Mouse (Mus musculus) hindbrain, embryonic 10.5 days (tissue): ENCODE measurements at regions not wholly inside any gene's neighbourhood (a gene's known extent, or its start where the extent isn't known, plus 50 kb on each side); places are given as distances from the start of the nearest gene placed in this dataset.

Experiments used
- DNase-seq: peaks from one replicate; pipeline ENCODE4 v3.0.0-alpha.2; 2017; ENCODE audit warnings: low spot score
- H3K27ac ChIP-seq: fragments of 300-500 bp; sonication (generic); 2 replicates; pipeline ENCODE4 v1.5.1; 2016; ENCODE audit warnings: mild to moderate bottlenecking, moderate library complexity
- H3K27me3 ChIP-seq: fragments of 300-500 bp; sonication (generic); 2 replicates; pipeline ENCODE4 v1.6.1; 2016; ENCODE audit warnings: mild to moderate bottlenecking; ENCODE audit not compliant: poor library complexity, insufficient read depth, severe bottlenecking
- H3K36me3 ChIP-seq: fragments of 300-500 bp; sonication (generic); 2 replicates; pipeline ENCODE4 v1.6.1; 2016; ENCODE audit warnings: mild to moderate bottlenecking, moderate library complexity
- H3K4me1 ChIP-seq: fragments of 300-500 bp; sonication (generic); replicated peaks from 2 replicates; pipeline ENCODE4 v1.6.1; 2016; ENCODE audit warnings: mild to moderate bottlenecking
- H3K4me3 ChIP-seq: fragments of 300-500 bp; sonication (generic); 2 replicates; pipeline ENCODE4 v1.5.1; 2016; ENCODE audit warnings: mild to moderate bottlenecking, moderate library complexity
- H3K9me3 ChIP-seq: fragments of 300-500 bp; sonication (generic); 2 replicates; pipeline ENCODE4 v1.6.1; 2016; ENCODE audit warnings: mild to moderate bottlenecking, moderate library complexity
- WGBS: fragments of 180-500 bp; shearing (Covaris S2); methylation state at CpG from one replicate; pipeline ENCODE4 v1.1.7; 2016; 5-methylcytosine and 5-hydroxymethylcytosine counted together

- DNase-seq, result no peak
- H3K4me1 ChIP-seq, result peaks cover 25% of the 10 kb centered on the region
- no peaks in the 10 kb centered on the region for H3K36me3 ChIP-seq
- H3K4me3 ChIP-seq, result no peak overlapping the region
- peaks cover 6% of the 10 kb centered on the region; the same call in 1 of the 2 replicates for H3K27me3 ChIP-seq
- H3K9me3 ChIP-seq, result no peaks in the 10 kb centered on the region
- 75% methylated on average over 8 of the region's 8 CpGs for WGBS
- no peak overlapping the region for H3K27ac ChIP-seq
Observed at GRCm38 (mm10) chr3:129069676-129070075, 130.0 kb upstream of the Pitx2 start.

- 6% methylated on average over 3 of the region's 3 CpGs for WGBS
- Histone ChIP-seq H3K4me3 (no peak overlapping the region), H3K27me3 (peaks cover 6% of the 10 kb centered on the region; the same call in 1 of the 2 replicates), H3K4me1 (peaks cover 21% of the 10 kb centered on the region), H3K9me3 (no peaks in the 10 kb centered on the region), H3K36me3 (no peaks in the 10 kb centered on the region), H3K27ac (no peak overlapping the region)
- no peak for DNase-seq
Observed at GRCm38 (mm10) chr3:129070521-129070933, 129.2 kb upstream of the Pitx2 start.

- H3K4me1 ChIP-seq, result peaks cover 16% of the 10 kb centered on the region
- H3K36me3 ChIP-seq, result no peaks in the 10 kb centered on the region
- peaks cover 6% of the 10 kb centered on the region; the same call in 1 of the 2 replicates for H3K27me3 ChIP-seq
- 56% methylated on average over 7 of the region's 7 CpGs for whole genome bisulfite sequencing
- no peaks in the 10 kb centered on the region for H3K9me3 ChIP-seq
- H3K27ac ChIP-seq, result no peak overlapping the region
- no peak for DNase-seq
- no peak overlapping the region for H3K4me3 ChIP-seq
Observed at GRCm38 (mm10) chr3:129071002-129071401, 128.7 kb upstream of the Pitx2 start.

- no peak overlapping the region for H3K27ac ChIP-seq
- H3K9me3 ChIP-seq, result no peaks in the 10 kb centered on the region
- H3K27me3 ChIP-seq, result peaks cover 6% of the 10 kb centered on the region; the same call in 1 of the 2 replicates
- no peak overlapping the region for H3K4me3 ChIP-seq
- WGBS, result 60% methylated on average over 1 of the region's 1 CpGs
- no peaks in the 10 kb centered on the region for H3K36me3 ChIP-seq
- no peaks in the 10 kb centered on the region for H3K4me1 ChIP-seq
- DNase-seq, result no peak
Observed at GRCm38 (mm10) chr3:129076396-129076795, 123.3 kb upstream of the Pitx2 start.

- no peak for DNase-seq
- Histone ChIP-seq H3K36me3 (no peaks in the 10 kb centered on the region), H3K4me3 (no peak overlapping the region), H3K27me3 (no peaks in the 10 kb centered on the region), H3K27ac (no peak overlapping the region), H3K4me1 (no peaks in the 10 kb centered on the region), H3K9me3 (no peaks in the 10 kb centered on the region)
- WGBS, result 80% methylated on average over 12 of the region's 12 CpGs
Observed at GRCm38 (mm10) chr3:129103786-129104440, 95.8 kb upstream of the Pitx2 start.

GRCm38 (mm10) chr3:129104811-129105210 lies 94.9 kb upstream of the Pitx2 start:
- Histone ChIP-seq H3K27ac (no peak overlapping the region), H3K4me1 (no peaks in the 10 kb centered on the region), H3K27me3 (no peaks in the 10 kb centered on the region), H3K4me3 (no peak overlapping the region), H3K36me3 (no peaks in the 10 kb centered on the region), H3K9me3 (no peaks in the 10 kb centered on the region)
- DNase-seq, result no peak
- WGBS, result 80% methylated on average over 9 of the region's 9 CpGs

GRCm38 (mm10) chr3:129106174-129106573 lies 93.5 kb upstream of the Pitx2 start:
- Histone ChIP-seq H3K27ac (no peak overlapping the region), H3K27me3 (no peaks in the 10 kb centered on the region), H3K4me1 (no peaks in the 10 kb centered on the region), H3K9me3 (no peaks in the 10 kb centered on the region), H3K36me3 (no peaks in the 10 kb centered on the region), H3K4me3 (no peak overlapping the region)
- no peak for DNase-seq
- WGBS, result 91% methylated on average over 2 of the region's 2 CpGs

GRCm38 (mm10) chr3:129130521-129130920 lies 69.2 kb upstream of the Pitx2 start:
- Histone ChIP-seq H3K4me1 (peaks cover 20% of the 10 kb centered on the region), H3K27me3 (peaks cover 5% of the 10 kb centered on the region; the same call in 1 of the 2 replicates), H3K27ac (no peak overlapping the region), H3K9me3 (no peaks in the 10 kb centered on the region), H3K4me3 (no peak overlapping the region), H3K36me3 (no peaks in the 10 kb centered on the region)
- WGBS, result 80% methylated on average over 2 of the region's 2 CpGs
- DNase-seq, result no peak

GRCm38 (mm10) chr3:129131140-129131539 lies 68.5 kb upstream of the Pitx2 start:
- Histone ChIP-seq H3K9me3 (no peaks in the 10 kb centered on the region), H3K4me3 (no peak overlapping the region), H3K27ac (no peak overlapping the region), H3K27me3 (peaks cover 5% of the 10 kb centered on the region; the same call in 1 of the 2 replicates), H3K36me3 (no peaks in the 10 kb centered on the region), H3K4me1 (peaks cover 20% of the 10 kb centered on the region)
- 29% methylated on average over 8 of the region's 8 CpGs for WGBS
- peak; percentile 32 for DNase-seq

- WGBS, result 59% methylated on average over 6 of the region's 6 CpGs
- Histone ChIP-seq H3K27me3 (peaks cover 5% of the 10 kb centered on the region; the same call in 1 of the 2 replicates), H3K27ac (peak overlapping the region; percentile 35; the same call in 1 of the 2 replicates), H3K36me3 (no peaks in the 10 kb centered on the region), H3K4me3 (no peak overlapping the region), H3K4me1 (peaks cover 20% of the 10 kb centered on the region), H3K9me3 (no peaks in the 10 kb centered on the region)
- DNase-seq, result no peak
Observed at GRCm38 (mm10) chr3:129131877-129132433, 67.7 kb upstream of the Pitx2 start.
